Mouse (Mus musculus) liver, embryonic 14.5 days (tissue): Measurements from ENCODE around the gene Plk1. TPM values are rescaled to one million over a fixed set of nuclear protein-coding genes. Genes with fewer than 3 reads are reported as not detected.

Experiments used
- ATAC-seq: fragments of 200-750 bp; cut with Nextera tagmentation; 2 replicates; pipeline ENCODE4 v1.8.0; 2017; ENCODE audit warnings: moderate number of reproducible peaks, mild to moderate bottlenecking, moderate library complexity; ENCODE audit not compliant: insufficient read depth
- DNase-seq, 3 experiments: peaks; one replicate each; pipeline ENCODE4 v3.0.0-alpha.2; 2012 to 2013; ENCODE audit warnings: low read depth in 3 of 3, low spot score in 3 of 3
- H3K27ac ChIP-seq: fragments of 300-500 bp; sonication (generic); 2 replicates; pipeline ENCODE4 v1.5.1; 2014; ENCODE audit warnings: moderate library complexity, mild to moderate bottlenecking, control low read depth, inconsistent platforms
- H3K27me3 ChIP-seq: fragments of 300-500 bp; sonication (generic); 2 replicates; pipeline ENCODE4 v1.6.1; 2014; ENCODE audit warnings: mild to moderate bottlenecking, low read length, moderate library complexity; ENCODE audit not compliant: control insufficient read depth, insufficient read depth
- H3K36me3 ChIP-seq: fragments of 300-500 bp; sonication (generic); replicated peaks from 2 replicates; pipeline ENCODE4 v1.6.1; 2014; ENCODE audit warnings: low read depth; ENCODE audit not compliant: control insufficient read depth, insufficient read depth
- H3K4me1 ChIP-seq, 2 experiments: fragments of 200-500 bp in 1 of 2; fragments of 300-500 bp in 1 of 2; sonication (generic) in 1 of 2; replicated peaks; 2 replicates each; pipeline ENCODE4 v1.6.1; 2012 to 2014; ENCODE audit warnings: antibody characterized with exemption in 1 of 2, inconsistent platforms in 1 of 2, low read length in 1 of 2; ENCODE audit not compliant: control insufficient read depth in 2 of 2, insufficient read depth in 2 of 2
- H3K4me2 ChIP-seq: fragments of 300-500 bp; sonication (generic); 2 replicates; pipeline ENCODE4 v1.6.1; 2014; ENCODE audit warnings: low read depth, mild to moderate bottlenecking, control low read depth, moderate library complexity
- H3K4me3 ChIP-seq, 2 experiments: fragments of 200-500 bp in 1 of 2; fragments of 300-500 bp in 1 of 2; sonication (generic) in 1 of 2; 2 replicates each; pipeline ENCODE4 v1.5.1; 2012 to 2014; ENCODE audit warnings: low read depth in 2 of 2, low read length in 2 of 2, mild to moderate bottlenecking in 2 of 2, control low read depth in 1 of 2, inconsistent platforms in 1 of 2, moderate library complexity in 1 of 2; ENCODE audit not compliant: insufficient read depth in 1 of 2
- H3K9ac ChIP-seq: fragments of 300-500 bp; sonication (generic); replicated peaks from 2 replicates; pipeline ENCODE4 v1.6.1; 2014; ENCODE audit warnings: mild to moderate bottlenecking, control low read depth, moderate library complexity
- H3K9me3 ChIP-seq: fragments of 300-500 bp; sonication (generic); 2 replicates; pipeline ENCODE4 v1.6.1; 2016; ENCODE audit warnings: low read length, mixed read lengths; ENCODE audit not compliant: control insufficient read depth
- CTCF ChIP-seq: IDR thresholded peaks from 2 replicates; pipeline ENCODE4 v1.5.1; 2016; ENCODE audit warnings: antibody characterized with exemption, low read depth, control low read depth
- EP300 ChIP-seq: IDR thresholded peaks from 2 replicates; pipeline ENCODE4 v1.6.1; 2016; ENCODE audit warnings: antibody characterized with exemption, low read depth
- WGBS: fragments of 180-500 bp; shearing (Covaris S2); extraction: QIAGEN DNeasy Blood & Tissue Kit; methylation state at CpG from one replicate; pipeline ENCODE4 v1.1.7; 2014; ENCODE audit not compliant: insufficient replicate concordance; 5-methylcytosine and 5-hydroxymethylcytosine counted together
- polyA plus RNA-seq, 2 experiments: library from polyadenylated mRNA; depleted of rRNA in 1 of 2; stranded (reverse) in 1 of 2; unstranded in 1 of 2; fragments of >200 nt; fragmentation: Nextera tagmentation in 1 of 2; extraction: Ambion mirVana in 1 of 2; gene quantifications; 2 replicates each; pipeline versions ENCODE4 v1.2.1 to v1.2.3; 2012 to 2014

The Plk1 gene
- polyA plus RNA-seq, 2 experiments, result 59.6 to 77.0 TPM

GRCm38 (mm10) chr7:122140991-122141390, 18.2 kb upstream of the Plk1 start:
- H3K4me1 ChIP-seq, result no peaks in the 10 kb centered on the region

DNA sequence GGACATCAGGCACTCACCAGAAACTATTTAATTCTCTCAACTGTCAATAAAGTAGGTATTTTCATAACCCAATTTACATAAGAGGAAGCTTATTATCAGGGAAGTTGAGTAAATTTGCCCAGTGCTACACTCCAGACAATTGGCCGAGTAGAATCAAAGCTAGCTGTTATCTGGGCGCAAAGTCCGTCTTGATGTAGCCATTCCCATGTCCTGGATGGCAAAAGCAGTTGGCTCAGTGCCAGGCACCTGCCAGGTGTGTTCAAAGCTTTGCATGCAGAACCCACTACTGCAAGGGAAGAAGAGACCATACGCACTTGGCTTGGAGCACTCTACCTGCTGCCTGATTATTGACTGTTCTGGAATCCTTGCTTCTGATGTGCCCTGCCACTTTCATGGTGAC, 6.8 kb upstream of the Plk1 start:
- no peak overlapping the region for H3K27ac ChIP-seq
- H3K9ac ChIP-seq, result no peak overlapping the region
- 71% methylated on average over 4 of the region's 4 CpGs for WGBS
- no peaks in the 10 kb centered on the region for H3K9me3 ChIP-seq
- TF ChIP-seq CTCF (no peak), EP300 (no peak)
- no peak overlapping the region for H3K4me2 ChIP-seq
- no peak overlapping the region for H3K4me3 ChIP-seq
- DNase-seq (no peak), ATAC-seq (no peak)
- H3K4me1 ChIP-seq, result peaks cover 0 to 4% of the 10 kb centered on the region in 2 experiments; a peak in 2 of 4 replicates
- peaks cover 13% of the 10 kb centered on the region for H3K36me3 ChIP-seq
- no peaks in the 10 kb centered on the region for H3K27me3 ChIP-seq

More at GRCm38 (mm10) chr7:122140991-122141390, 18.2 kb upstream of the Plk1 start:
- Histone ChIP-seq H3K9me3 (no peaks in the 10 kb centered on the region), H3K9ac (no peak overlapping the region), H3K27ac (no peak overlapping the region), H3K4me3 (no peak overlapping the region), H3K27me3 (no peaks in the 10 kb centered on the region), H3K36me3 (peaks cover 53% of the 10 kb centered on the region), H3K4me2 (no peak overlapping the region)
- no peak for TF ChIP-seq EP300
- TF ChIP-seq CTCF, result no peak
- ATAC-seq, result no peak
- DNase-seq, result no peak

DNA sequence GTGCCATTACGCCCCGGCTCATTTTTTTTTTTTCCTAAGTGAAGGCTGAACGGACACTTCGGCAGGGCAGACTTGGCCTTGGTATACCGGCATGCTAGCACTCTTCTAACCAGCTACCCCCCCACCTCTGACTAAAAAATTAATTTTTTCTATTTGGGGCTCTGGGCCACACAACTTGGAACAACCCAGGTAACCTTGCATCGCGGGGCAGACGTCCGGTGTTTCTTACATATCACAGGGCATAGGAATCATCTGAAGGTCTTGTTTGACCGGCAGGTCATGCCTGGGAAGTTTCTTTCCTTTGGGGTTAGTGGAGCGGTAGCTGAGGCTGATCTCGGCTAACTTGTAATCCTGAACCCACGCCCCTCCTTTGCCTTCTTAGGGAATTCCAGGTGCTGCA, 751 bp upstream of the Plk1 start:
- H3K4me2 ChIP-seq, result peak overlapping the region; percentile 88
- peaks cover 12 to 22% of the 10 kb centered on the region in 2 experiments for H3K4me1 ChIP-seq
- WGBS, result 7% methylated on average over 13 of the region's 13 CpGs
- H3K9ac ChIP-seq, result peak overlapping the region; percentile 94
- H3K27me3 ChIP-seq, result no peaks in the 10 kb centered on the region
- ATAC-seq, result 0 out of 2 replicates have a peak, but pooled peaks have one; percentile 4
- H3K36me3 ChIP-seq, result peaks cover 31% of the 10 kb centered on the region
- H3K27ac ChIP-seq, result peak overlapping the region; percentile 80
- H3K9me3 ChIP-seq, result no peaks in the 10 kb centered on the region
- H3K4me3 ChIP-seq, result peak overlapping the region; percentile 89 to 96
- no peak for TF ChIP-seq CTCF
- peak in 1 of 3 experiments; percentile 13 for DNase-seq

GRCm38 (mm10) chr7:122160037-122160436, 798 bp downstream of the Plk1 start:
- no peak for ATAC-seq
- peaks cover 44% of the 10 kb centered on the region for H3K36me3 ChIP-seq
- H3K27ac ChIP-seq, result peak overlapping the region; percentile 40
- peaks cover 12 to 22% of the 10 kb centered on the region in 2 experiments for H3K4me1 ChIP-seq
- H3K4me3 ChIP-seq, result peak overlapping the region; percentile 89 to 96
- no peak for DNase-seq
- TF ChIP-seq CTCF (no peak), EP300 (no peak)
- H3K9me3 ChIP-seq, result no peaks in the 10 kb centered on the region
- WGBS, result under 1% methylated on average over 12 of the region's 12 CpGs
- H3K4me2 ChIP-seq, result peak overlapping the region; percentile 88
- H3K27me3 ChIP-seq, result no peaks in the 10 kb centered on the region
- peak overlapping the region; percentile 88 for H3K9ac ChIP-seq

GRCm38 (mm10) chr7:122163766-122164165, 4.5 kb downstream of the Plk1 start:
- 87% methylated on average over 8 of the region's 8 CpGs for WGBS
- peaks cover 81% of the 10 kb centered on the region for H3K36me3 ChIP-seq

More at GRCm38 (mm10) chr7:122163766-122164165, 4.5 kb downstream of the Plk1 start:
- Histone ChIP-seq H3K9me3 (no peaks in the 10 kb centered on the region), H3K27ac (no peak overlapping the region), H3K4me1 (peaks cover 8 to 13% of the 10 kb centered on the region in 2 experiments), H3K4me2 (no peak overlapping the region), H3K27me3 (no peaks in the 10 kb centered on the region), H3K4me3 (no peak overlapping the region), H3K9ac (no peak overlapping the region)
- no peak for ATAC-seq
- DNase-seq, result no peak
- TF ChIP-seq EP300 (no peak), CTCF (no peak)
